Mouse (Mus musculus) frontal cortex, postnatal 10 days (tissue): ENCODE data around the gene Clta.

Source experiments
- DNase-seq, 2 experiments: peaks; one replicate each; pipeline ENCODE4 v3.0.0; 2022; ENCODE audit warnings: low spot score in 2 of 2, mixed read lengths in 1 of 2

The Clta gene

DNA sequence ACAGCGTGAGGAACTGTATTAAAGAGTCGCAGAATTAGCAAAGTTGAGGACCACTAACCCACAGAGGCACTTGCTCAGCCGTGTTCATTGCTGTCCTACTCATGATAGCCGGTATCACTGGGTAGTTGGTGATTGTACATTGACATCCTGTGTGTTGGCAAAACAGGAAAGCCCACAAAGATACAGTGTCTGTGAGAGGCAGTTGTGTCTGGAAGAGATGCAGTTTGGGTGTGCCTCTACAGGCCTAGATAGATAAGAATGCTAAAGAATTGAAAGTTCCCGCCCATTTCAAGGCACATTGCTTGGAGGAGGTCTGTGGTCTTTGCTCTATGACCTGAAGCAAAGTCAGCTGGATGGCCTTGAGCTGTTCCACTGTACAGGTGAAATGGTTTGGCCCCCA lies at the start of gene Clta:
Gene Clta, plus strand, starts transcription at position 327 of the 400 bp plus-strand sequence.
- DNase-seq, result no peak

DNA sequence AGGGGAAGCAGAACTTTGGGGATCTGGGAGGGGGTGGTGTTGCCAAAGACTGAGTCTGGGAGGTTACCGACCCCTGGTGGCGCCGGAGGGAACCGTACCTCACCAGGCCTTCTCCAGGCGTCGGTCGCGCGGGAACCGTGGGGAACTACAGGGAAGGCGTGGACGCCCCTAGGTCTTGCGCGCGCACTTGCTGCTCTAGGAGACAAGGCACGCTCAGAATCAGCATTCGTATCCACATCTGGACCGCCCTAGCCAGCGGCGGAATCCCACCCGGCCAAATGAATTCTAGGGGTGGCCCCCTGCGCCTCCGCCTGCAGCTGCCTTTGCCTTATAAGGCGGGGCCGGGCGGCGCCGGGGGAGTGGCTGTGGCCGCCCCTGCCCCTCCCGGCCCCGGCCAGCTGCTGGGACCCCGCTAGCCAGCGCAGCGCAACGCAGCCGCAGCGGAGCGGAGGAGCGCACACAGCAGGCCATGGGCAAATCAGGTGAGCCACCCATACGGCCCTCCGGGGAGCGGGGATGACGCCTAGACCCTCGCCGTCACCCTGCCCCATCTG lies 46.9 kb upstream of the Clta start, which contains the start of gene Glipr2:
Gene Glipr2, plus strand, starts transcription at position 110 of the 554 bp plus-strand sequence.
- DNase-seq, result peak; percentile 42 to 77

DNA sequence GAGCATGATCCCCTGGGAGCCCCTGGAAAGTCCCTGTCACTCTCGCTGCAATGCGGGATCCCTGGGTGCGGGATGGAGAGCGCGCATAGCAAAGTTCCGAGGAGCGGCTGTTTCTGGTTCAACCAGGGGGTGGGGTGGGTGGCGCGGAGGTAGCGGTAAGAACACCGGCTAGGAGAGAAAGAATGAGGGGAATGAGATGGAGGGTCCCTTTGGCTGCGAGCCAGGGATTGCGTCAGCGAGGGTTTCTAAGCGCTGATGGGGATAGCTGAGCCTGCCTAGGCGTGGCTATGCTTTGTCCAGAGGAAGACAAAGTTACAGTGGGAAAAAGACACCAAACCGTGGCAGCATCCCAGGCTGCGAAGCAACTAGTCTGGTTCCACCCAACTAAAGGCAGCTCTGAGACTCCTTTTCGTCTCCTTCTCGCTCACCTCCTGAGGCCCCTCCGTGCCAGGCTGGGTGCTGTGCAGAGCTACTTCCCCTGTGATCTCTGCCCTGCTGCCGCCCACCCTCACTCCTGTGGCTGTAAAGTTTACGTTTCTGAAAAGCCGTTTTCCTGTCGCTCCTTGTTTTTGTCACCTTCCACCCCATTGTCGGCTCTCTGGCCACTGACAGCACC lies 46.3 kb upstream of the Clta start:
- peak in 1 of 2 experiments; percentile 36 for DNase-seq

DNA sequence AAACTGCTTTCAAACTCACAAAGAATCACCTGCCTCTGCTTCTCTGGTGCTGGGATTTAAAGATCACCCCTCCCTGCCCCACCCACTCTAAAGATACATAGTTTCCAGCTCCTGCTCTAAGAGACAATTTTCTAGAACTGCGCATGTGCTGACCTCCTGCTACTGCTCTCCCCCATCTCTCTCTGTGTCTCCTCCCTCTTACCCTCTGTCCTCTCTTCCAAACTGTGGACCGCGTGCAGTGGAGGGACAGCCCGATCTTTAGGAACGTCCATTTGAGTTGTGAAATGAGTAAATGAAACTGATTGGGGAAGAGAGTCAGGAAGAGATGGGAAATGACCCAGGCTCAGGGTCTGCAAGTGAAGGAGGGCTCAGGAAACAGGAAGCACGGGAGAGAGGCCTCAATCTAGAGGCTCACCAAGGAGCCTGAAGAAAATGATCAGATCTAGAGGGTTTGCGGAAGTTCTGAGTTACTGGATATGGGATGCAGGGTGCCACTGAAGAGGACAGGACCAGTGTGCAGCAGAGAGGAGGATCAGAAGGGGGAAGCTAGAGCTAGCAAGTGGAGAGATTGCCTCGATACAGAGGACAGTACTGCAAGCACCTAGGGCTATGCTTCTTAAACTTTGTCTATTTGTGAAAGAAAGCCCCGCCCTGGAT lies 44.6 kb upstream of the Clta start:
- no peak for DNase-seq

DNA sequence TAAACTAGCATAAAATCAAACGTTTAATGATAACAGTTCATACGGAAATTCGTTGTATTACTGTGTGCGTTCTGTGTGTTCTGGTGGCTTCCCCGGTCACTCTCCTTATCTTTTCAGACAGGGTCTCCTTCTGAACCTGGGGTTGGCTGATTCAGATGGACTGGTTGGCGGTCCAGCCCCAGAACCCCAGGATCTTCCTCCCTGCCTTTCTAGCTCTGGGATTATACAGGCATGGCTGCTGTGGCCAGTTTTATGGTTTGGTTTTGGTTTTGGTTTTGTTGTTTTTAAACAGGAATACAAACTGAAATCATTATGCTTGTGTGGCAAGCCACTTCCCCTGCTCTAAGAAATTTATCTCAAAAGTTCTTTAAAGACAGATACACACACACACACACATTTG lies 44.0 kb upstream of the Clta start:
- DNase-seq, result no peak

DNA sequence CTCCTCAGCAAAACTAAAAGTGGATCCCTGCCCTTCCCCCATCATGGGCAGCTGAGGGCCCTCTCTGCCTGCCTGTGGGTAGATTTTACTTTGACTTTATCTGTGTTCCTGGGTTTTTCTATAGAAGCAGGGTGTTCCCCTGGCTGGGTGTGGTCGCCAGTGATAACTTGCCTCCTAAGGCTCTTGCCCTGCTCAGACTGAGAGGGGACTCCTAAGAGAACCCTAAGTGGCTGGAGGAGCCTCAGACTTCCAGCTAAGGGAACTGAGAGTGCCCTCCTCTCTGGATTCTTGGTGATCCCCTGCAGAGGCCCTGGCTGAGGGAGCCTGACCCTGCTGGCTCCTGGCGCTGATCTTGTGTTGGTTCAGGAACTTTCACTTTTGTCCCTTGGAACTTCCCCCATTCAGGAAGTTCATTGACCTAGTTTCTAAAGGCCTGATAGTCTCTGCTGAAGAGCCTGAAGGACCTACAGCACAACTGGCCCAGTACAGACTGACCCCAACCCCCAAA lies 39.9 kb upstream of the Clta start:
- no peak for DNase-seq

DNA sequence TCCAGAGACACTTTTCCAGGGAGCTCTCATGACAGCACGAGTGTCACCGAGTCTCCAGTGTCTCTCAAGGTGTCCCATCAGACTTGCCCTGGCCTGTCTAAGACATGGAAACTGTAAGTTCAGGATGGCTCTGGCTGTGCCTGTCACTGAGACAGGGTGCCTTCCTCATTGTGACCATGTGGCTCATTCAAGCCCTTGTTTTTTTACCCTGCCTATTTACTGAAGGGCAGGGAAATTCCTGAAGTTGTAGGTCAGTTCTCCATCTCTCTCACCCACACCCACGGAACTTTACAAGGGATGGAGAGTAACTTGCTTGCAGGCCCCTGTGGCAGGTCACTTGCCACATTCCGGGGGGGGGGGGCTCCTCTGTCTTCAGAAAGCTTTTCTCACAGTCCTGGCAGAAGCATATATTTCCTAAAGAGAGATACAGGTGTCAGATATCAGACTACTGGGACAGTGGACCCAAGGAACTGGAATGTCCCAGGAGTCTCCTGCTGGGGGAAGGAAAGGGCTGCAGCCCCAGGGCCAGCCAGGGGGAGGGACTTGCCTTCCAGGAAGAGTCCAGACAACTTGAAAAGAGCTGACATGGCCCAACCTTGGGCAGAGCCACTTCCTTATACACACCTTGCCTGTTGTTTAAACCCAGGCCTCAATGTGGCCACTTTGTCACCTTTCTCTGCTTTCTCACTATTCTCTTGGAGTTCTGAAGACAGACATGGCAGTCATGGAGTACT lies 39.1 kb upstream of the Clta start:
- DNase-seq, result no peak

DNA sequence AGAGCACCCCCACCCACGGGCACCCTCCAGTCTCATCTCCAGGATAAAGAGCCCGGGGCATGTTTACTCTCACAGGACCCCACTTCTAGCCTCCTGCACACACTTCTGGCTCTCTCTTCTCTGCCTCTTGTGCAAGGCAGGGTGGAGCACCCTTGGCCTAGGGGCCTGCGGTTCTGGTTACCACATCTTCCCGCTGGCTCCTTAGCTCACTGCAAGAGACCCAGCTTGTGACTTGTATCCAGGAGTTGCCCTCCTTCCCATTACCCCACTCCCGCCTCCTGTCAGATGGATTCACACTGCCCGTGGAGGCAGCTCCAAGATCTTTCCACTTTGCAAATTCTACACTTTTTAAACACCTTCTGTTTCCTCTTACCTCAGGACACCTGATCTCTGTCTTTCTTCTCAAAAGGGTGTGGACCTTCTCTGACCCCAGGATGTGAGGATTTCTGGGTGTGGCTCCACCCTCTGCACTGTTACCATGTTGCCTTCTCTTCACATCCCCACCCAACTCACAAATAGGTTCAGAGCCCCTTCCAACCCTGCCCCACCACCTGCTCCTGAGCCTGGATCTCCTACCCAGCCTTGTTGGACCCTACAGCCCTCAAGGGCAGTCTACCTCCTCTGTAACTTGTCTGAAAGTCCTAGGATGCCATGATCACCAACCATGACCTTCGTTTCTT lies 38.3 kb upstream of the Clta start:
- DNase-seq, result no peak

DNA sequence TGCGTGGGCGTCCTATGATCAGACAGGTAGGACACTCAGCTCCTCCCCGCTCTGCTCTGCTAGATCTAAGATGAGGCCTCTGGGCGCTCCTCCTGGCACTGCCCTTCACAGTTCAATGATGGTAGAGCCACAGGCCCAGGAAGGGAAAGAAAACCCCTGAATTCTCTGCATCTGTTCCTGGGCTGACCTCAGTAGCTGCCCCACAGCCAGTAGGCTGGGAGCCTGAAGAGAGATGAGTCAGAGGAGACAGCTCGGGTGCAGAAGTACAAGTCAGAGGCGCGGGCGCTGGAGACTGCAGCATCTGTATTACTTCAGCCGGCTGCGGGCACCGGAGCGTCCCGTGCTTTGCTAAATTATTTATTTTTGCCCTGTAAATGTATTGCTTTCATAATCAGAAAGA lies 35.6 kb upstream of the Clta start:
- DNase-seq, result no peak

DNA sequence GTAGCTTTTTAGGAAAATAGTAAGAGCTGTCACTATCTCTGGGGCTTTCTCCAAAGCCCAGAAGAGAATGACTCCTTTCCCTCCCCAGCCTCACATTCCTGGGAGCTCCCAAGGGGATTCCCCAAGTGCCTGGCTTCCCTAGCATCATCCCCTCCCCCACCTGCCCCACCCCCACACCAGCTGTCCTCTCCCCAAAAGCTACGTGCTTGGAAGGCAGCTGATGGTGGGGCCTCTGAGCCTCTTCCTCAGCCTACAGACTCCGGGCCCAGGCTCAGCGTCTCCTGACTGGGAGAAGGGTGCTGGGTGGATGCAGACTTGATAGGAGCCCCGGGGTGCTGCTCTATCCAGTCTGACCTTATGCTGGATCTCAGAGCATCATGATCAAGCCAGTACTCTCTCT lies 34.9 kb upstream of the Clta start:
- no peak for DNase-seq

DNA sequence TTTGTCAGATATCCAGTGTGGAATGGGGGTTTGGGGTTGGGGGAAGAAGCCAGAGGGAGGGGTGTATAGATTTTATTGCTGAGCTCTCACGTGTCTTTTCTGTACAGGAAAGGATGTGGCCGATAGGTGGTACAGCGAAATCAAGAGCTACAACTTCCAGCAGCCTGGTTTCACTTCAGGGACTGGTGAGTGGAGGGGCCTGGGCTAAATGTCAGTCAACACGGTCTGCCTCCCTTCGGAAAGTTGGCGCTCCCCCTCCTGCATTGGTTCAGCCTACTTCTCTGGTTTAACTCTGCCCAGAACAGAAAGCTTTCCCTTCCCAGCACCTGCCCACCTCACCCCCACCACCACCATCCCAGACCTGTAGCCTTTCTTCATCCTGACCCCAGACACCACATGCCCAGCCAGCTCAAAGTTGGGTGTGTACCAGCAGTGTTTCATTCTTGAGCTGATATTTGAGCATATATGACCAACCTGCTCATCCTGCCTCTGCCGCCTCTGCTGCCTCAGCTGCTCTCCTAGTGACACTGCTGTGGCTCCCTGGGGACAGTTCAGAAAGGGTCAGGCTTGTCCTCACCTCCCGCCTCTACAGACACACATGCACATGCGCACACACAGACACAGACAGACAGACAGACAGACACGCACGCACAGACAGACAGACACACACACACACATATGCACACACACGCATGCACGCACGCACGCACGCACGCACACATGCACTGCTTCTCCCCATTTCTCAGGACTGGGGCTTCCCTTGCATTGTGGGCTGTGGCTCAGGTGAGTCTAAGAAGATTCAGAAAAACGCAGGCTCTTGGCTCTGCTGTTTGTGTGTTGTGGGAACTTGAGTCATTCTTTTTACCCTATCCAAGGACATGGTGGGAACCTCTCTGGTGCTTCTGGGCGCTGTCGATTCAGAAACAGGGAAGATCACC lies 33.6 kb upstream of the Clta start:
- DNase-seq, result no peak

DNA sequence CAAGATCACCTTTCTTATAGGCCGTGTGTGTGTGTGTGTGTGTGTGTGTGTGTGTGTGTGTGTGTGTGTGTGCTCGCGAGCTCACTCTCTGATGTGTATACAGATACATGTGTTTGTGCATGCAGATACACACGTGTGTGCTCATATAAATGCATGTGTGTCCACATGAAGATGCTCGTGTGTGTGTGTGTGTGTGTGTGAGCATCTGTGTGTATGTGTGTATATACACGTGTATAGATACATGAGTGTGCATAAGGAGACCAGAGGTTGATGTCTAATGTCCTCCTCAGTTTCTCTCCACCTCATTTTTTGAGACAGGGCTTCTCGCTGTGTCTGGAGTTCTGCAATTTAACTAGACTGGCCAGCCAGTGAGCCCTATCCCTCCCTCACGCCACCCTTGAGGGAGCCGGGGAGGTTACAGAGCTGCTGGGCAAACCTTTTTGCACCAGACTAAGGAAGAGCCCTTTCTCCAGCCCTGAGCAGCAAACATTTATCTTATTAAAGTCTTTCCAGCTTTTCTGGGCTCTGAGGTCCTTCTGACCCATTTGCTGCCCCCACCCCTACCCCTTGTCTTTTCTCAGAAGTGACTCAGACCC lies 32.6 kb upstream of the Clta start:
- no peak for DNase-seq

DNA sequence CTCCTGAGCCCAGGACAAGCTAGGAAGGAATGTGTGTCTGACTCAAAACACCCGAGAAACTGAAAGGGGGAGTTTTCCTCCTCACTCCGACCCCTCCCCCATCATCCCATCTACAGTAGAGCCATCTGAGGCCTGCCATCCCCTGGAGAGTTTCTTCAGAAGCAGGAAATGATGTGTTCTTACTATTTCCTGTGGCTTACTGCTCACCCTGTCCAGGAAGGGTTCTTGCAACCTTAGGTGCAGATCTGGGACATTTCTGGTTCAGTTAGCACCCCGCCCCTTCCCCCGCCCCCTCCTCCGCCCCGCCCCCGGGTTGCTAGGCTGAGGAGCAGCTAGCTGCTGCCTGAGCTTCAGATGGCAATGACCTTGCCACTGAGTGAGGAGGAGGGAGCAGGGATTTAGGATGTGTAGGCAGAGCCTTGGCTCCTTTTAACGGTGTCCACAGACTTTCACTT lies 32.1 kb upstream of the Clta start:
- DNase-seq, result no peak

DNA sequence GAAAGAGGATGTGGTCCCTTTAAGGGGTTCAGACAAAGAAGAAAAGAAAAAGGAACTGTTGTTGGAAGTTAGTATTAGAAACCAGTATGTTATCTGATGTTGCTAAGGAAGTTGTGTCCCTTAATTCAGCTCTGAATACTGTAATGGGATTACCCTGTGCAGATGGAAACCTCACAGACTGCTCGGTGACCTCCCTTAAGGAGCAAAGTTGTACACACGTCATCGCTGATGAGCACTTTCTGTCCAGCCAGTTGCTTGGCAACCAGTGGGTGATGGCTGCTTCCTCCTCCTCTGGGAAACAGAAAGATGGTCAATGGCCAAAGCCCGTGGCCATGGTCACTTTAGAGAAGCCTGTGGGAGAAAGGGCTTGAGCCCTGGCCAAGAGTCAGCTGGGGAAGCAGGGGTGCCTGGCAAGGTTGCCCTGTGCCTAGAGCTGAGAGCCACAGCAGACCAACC lies 30.7 kb upstream of the Clta start:
- peak; percentile 44 to 60 for DNase-seq

DNA sequence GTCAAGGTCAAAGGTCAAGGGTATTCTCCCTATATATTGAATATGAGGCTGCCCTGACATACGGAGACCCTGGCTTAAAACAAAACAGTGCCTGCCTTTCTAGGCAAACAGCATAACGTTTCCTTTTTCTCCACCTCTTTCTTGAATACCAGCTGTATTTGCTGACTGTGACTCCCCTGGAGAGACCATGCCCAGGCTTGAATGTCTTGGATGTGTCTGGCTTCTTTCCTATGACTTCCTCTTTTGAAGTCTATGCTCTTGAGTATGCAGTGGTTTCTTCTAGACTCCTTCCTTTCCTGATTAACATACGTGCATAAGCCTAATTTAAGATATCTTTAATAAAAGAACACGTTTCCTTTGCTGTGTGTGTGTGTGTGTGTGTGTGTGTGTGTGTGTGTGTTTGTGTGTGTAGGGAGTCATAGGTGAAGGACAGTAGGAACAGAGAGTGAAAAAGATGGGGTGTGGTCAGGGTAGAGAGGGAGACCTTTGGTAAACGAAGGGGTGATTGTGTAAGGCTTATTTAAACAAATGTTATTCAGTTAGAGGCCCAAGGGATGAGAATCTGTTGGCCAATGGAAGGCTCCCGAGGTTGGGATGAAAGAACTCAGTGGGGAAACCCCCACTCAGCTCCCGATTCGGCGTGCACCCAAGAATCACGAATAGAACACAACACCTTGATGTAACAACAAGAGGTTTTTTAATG lies 29.2 kb upstream of the Clta start:
- no peak for DNase-seq

DNA sequence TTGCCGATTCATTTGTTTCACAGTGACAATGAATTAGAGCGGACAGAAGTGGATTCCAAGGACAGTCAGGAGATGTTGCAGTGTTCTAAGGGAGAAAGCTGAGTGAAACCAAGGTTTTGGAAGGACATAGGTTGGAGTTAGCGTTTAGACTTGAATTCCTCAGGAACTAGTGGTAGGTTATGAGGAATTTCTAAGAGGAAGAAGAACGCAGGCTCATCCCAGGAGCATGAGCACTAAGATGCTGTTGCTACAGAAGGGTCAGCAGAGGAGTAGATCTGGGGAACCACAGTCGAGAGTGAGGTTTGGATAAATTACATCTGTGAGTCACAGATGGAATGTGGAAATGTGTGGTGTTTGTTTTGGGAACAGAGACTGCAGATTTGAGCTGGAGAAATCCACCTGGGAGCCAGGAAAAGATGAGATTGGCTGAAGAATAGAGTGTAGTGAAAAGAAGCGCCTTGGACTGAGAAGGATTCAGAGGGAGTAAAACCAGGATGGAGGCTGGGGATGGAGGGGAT lies 28.0 kb upstream of the Clta start:
- DNase-seq, result no peak

DNA sequence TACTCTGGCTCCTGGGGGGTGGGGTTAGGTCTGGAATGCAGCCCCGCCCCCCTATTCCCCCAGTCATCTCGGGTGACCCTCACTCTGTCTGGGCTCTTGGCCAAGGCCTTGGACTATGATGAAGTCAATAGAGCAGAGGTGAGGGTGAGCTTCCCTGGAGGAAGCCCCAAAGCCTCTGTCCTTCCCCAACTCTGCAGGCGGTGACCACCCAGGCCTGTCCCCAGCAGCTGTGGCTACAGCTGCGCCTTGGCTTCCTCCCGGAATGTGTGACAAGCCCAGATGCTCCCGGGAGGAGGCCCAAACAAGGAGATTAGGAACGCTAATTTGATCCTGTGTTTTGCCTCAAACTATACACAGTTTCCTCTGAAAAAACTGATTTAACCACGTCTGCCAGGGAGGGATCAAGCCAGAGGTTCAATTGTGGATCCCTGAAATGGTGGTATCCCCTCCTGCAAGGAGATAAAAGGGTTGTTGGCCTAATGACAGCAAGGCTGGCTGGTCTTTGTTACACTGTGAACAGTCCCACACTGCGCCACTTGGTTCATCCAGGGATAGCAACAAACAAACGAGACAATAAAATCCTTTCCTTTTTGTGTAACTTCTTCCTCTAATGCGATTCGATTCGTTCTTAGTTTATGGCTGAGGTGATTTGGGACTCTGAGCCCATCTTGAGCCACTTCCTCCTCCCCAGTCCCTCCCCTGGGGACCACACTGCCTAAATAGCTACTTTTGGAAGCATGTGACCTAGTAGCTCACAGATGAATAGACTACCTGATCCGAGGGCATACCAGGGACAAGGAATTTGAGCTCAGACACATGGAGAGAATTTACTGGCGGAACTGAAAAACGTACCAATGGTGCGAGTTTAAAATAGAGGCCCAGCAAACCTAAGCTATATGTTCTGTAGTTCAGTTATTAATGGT lies 25.5 kb upstream of the Clta start:
- DNase-seq, result no peak

DNA sequence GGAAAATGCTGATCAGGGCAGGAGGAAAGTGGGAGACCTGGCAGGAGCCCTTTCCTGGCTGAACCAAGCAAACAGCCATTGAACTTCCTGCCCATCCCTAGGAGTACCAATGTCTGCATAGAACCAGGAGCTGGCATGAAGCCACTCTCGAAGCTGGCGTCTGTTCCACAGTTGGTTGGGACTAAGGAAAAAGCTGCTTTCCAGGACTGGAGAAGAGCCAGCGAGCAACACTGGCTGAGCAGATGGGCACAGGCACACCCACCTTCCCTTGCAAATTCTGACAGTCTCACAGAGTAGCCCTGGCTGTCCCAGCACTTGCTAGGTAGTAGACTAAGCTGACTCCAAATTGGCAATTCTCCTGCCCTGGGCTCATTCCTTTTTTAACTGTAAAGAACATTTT lies 24.5 kb upstream of the Clta start:
- peak; percentile 79 to 86 for DNase-seq
